Mouse (Mus musculus) midbrain, embryonic 14.5 days (tissue): ENCODE data around the gene Morn3. TPM values are rescaled to one million over a fixed set of nuclear protein-coding genes. Genes with fewer than 3 reads are reported as not detected.
A peak's percentile ranks its signal among the peaks of the same experiment; 100 is the strongest.

Experiments used
- ATAC-seq: fragments of 200-750 bp; cut with Nextera tagmentation; 2 replicates; pipeline ENCODE4 v1.8.0; 2017; ENCODE audit warnings: moderate number of reproducible peaks, moderate library complexity; ENCODE audit not compliant: low FRiP score, low TSS enrichment
- DNase-seq: peaks from one replicate; pipeline ENCODE4 v3.0.0-alpha.2; 2015
- H3K27ac ChIP-seq: fragments of 300-500 bp; sonication (generic); replicated peaks from 2 replicates; pipeline ENCODE4 v1.5.1; 2014; ENCODE audit warnings: mild to moderate bottlenecking, low read depth, low read length, moderate library complexity
- H3K27me3 ChIP-seq: fragments of 300-500 bp; sonication (generic); 2 replicates; pipeline ENCODE4 v1.6.1; 2014; ENCODE audit warnings: low read length, control low read depth, mixed read lengths; ENCODE audit not compliant: control insufficient read depth, insufficient read depth
- H3K36me3 ChIP-seq: fragments of 300-500 bp; sonication (generic); 2 replicates; pipeline ENCODE4 v1.6.1; 2014; ENCODE audit warnings: low read length, control low read depth; ENCODE audit not compliant: control insufficient read depth, insufficient read depth
- H3K4me1 ChIP-seq: fragments of 300-500 bp; sonication (generic); 2 replicates; pipeline ENCODE4 v1.6.1; 2014; ENCODE audit warnings: mild to moderate bottlenecking, antibody characterized with exemption, low read length, control low read depth; ENCODE audit not compliant: control insufficient read depth, insufficient read depth
- H3K4me2 ChIP-seq: fragments of 300-500 bp; sonication (generic); 2 replicates; pipeline ENCODE4 v1.6.1; 2014; ENCODE audit warnings: mild to moderate bottlenecking, low read length, moderate library complexity
- H3K4me3 ChIP-seq: fragments of 300-500 bp; sonication (generic); replicated peaks from 2 replicates; pipeline ENCODE4 v1.5.1; 2014; ENCODE audit warnings: low read depth, low read length
- H3K9ac ChIP-seq: fragments of 300-500 bp; sonication (generic); replicated peaks from 2 replicates; pipeline ENCODE4 v1.6.1; 2014; ENCODE audit warnings: mild to moderate bottlenecking, low read length, moderate library complexity
- H3K9me3 ChIP-seq: fragments of 300-500 bp; sonication (generic); 2 replicates; pipeline ENCODE4 v1.6.1; 2016; ENCODE audit warnings: low read length, control low read depth, mixed read lengths; ENCODE audit not compliant: control insufficient read depth
- WGBS: fragments of 180-500 bp; shearing (Covaris S2); extraction: QIAGEN DNeasy Blood & Tissue Kit; methylation state at CpG from one replicate; pipeline ENCODE4 v1.1.7; 2014; 5-methylcytosine and 5-hydroxymethylcytosine counted together
- polyA plus RNA-seq: library from polyadenylated mRNA; unstranded; fragments of >200 nt; fragmentation: Nextera tagmentation; extraction: Ambion mirVana; gene quantifications from 2 replicates; pipeline ENCODE4 v1.2.1, GENCODE M21; 2014

The Morn3 gene
- polyA plus RNA-seq = not detected in 2 replicates

DNA sequence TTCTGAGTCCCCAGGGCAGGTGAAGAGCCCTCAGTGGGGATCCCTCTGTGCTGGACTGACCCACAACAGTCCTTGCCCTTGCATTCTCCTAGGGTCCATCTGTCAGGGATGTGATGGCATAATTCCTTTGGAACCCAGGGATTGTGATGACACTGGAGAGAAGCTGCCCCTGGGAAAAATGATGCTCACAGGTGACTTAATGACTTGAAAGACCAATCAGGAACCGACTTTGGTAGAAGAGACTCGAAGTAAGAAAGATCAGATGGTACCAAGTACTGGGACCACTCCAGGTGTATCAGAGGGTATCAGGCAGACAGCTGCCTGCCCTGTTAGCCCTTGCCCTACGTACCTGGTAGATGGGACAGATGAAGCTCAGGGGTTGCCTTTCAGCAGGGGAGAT lies at the start of gene Morn3:
TSS of gene Morn3 (minus strand) at position 101 of the 400 bp plus-strand sequence.
- H3K4me2 ChIP-seq = no peak within 1 kb of the TSS
- no peaks in the 10 kb centered on the region for H3K36me3 ChIP-seq
- ATAC-seq = no peak
- DNase-seq = no peak
- no peaks in the 10 kb centered on the region for H3K4me1 ChIP-seq
- 87% methylated on average over 3 of the region's 3 CpGs for whole genome bisulfite sequencing
- no peak within 1 kb of the TSS for H3K27ac ChIP-seq
- no peaks in the 10 kb centered on the region for H3K9me3 ChIP-seq
- H3K9ac ChIP-seq = no peak within 1 kb of the TSS
- H3K4me3 ChIP-seq = no peak within 1 kb of the TSS
- no peaks in the 10 kb centered on the region for H3K27me3 ChIP-seq

DNA sequence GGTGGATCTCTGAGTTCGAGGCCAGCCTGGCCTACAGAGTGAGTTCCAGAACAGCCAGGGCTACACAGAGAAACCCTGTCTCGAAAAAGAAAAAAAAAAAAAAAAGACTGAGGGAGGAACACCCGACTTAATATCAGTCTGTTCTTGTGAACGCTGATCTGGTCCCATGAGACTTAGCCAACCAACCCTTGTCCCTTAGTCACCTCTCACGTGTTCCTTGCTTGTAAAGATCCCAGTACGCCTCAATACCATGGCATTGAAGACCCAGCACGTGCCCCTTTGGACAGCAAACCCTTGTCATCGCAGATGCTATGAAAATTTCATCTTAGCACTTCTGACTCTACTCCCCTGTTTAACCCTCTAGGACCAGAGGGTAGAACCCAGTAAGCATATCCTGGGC lies 49.5 kb upstream of the Morn3 start:
- ATAC-seq (no peak), DNase-seq (no peak)
- Histone ChIP-seq H3K27ac (no peak overlapping the region), H3K4me1 (no peaks in the 10 kb centered on the region), H3K4me2 (no peak overlapping the region), H3K27me3 (no peaks in the 10 kb centered on the region), H3K9me3 (no peaks in the 10 kb centered on the region), H3K4me3 (no peak overlapping the region), H3K9ac (no peak overlapping the region), H3K36me3 (no peaks in the 10 kb centered on the region; the same call in 1 of the 2 replicates)
- WGBS = 92% methylated on average over 8 of the region's 8 CpGs

DNA sequence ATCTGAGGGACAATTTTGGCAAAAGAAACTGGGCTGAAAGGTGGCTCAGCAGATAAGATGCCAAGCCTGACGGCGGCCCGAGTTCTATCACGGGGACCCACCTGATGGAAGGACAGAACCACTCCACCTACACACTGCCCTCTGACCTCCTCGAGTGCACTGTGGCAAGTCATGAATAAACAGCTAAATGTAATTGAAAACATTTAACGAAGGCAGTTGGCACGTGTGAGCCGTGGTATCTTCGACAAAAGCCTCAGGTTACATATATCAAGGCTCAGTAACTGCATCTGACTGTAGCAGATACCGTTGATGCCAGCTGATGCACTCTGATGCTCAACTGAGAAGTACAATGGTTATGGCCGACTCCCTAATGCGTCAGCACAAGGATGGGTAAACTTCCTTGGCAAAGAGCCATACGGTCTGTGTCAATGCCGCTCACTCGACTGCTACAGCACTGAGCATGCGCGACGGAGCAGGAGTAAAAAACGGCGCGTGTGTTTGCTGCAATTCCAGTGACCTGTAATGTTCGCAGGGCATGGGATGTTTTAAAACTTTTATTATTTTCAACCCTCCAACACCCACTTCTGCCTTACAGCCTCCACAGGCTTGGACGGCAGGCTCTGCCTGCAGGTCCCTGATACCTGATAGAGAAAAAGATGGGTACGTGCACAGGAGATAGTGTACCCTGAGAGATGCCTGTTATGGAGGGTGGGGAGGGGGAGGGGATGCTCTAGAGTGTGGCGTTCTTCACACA lies 47.6 kb upstream of the Morn3 start:
- 85% methylated on average over 25 of the region's 25 CpGs for WGBS

DNA sequence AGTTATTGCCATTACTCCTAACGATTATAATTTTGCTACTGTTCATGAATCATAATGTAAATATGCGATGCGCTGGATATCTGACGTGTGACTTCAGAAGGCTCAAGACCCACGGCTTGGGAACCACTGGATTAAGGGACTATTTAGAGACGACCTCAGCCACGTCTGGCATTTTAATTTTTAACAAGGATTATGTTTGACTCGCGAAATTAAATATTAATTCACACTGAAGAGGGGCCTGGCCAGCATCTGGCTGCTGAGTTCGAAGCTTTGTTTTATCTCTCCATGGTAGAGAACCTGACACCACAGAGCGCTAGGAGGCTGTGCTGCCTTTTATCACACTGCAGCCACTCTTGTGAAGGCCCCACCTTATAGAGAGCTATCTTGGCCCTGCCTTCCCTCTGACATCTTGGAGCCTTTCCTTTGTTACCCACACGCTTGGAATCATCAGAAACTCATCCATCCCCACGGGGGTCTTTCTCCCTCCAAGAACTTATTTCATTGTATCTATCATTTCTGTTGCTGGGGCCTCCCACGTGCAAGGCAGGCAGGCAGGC lies 46.3 kb upstream of the Morn3 start:
- no peak for DNase-seq
- WGBS = 69% methylated on average over 14 of the region's 14 CpGs

More for the DNA sequence above, 47.6 kb upstream of the Morn3 start:
- Histone ChIP-seq H3K27me3 (no peaks in the 10 kb centered on the region), H3K36me3 (no peaks in the 10 kb centered on the region; the same call in 1 of the 2 replicates), H3K4me3 (no peak overlapping the region), H3K9ac (no peak overlapping the region), H3K4me2 (no peak overlapping the region), H3K4me1 (no peaks in the 10 kb centered on the region), H3K9me3 (no peaks in the 10 kb centered on the region), H3K27ac (no peak overlapping the region)
- ATAC-seq (no peak), DNase-seq (peak; percentile 45)

DNA sequence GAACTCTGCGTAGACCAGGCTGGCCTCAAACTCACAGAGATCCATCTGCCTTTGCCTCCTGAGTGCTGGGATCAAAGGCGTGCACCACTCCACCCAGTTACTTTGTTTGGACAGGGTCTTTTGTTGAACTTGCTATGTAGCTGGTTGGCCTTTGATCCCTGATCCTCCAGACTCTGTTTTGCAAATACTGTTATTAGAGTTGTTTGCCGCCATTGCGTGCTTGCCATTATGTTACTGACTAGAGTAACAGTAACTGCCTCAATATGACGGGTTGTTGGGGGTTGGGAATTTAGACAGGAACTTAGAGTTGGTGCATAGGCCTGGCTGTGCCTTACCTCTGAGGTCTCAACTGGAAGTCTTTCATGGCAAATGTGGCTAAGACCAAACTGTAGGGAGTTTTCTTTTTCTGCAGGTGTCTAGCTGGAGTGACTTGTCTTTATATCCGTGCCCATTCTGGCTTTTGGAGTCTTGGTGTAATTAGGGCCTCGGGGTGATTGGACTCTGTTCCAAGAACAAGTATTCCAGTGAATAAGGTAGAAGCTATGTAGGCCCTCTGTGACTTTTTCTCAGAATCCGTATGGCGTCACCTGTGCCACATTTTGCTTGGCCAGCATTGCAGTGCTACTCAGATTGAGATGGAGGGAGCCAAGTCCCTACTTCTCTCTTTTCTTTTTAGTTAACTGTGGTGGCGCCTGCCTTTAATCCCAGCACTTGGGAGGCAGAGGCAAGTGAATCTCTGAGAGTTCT lies 43.9 kb upstream of the Morn3 start:
- Histone ChIP-seq H3K27ac (no peak overlapping the region), H3K9ac (no peak overlapping the region), H3K4me3 (no peak overlapping the region), H3K27me3 (no peaks in the 10 kb centered on the region), H3K4me2 (no peak overlapping the region), H3K36me3 (no peaks in the 10 kb centered on the region), H3K9me3 (no peaks in the 10 kb centered on the region), H3K4me1 (no peaks in the 10 kb centered on the region)
- no peak for DNase-seq
- WGBS = 88% methylated on average over 10 of the region's 10 CpGs
- no peak for ATAC-seq

More for the DNA sequence above, 46.3 kb upstream of the Morn3 start:
- H3K27me3 ChIP-seq = no peaks in the 10 kb centered on the region
- H3K36me3 ChIP-seq = no peaks in the 10 kb centered on the region
- no peak overlapping the region for H3K4me2 ChIP-seq
- no peak overlapping the region for H3K4me3 ChIP-seq
- ATAC-seq = no peak
- no peaks in the 10 kb centered on the region for H3K9me3 ChIP-seq
- 0 out of 2 replicates have a peak overlapping the region, but pooled peaks have one; percentile 8 for H3K27ac ChIP-seq
- no peaks in the 10 kb centered on the region for H3K4me1 ChIP-seq
- no peak overlapping the region for H3K9ac ChIP-seq

DNA sequence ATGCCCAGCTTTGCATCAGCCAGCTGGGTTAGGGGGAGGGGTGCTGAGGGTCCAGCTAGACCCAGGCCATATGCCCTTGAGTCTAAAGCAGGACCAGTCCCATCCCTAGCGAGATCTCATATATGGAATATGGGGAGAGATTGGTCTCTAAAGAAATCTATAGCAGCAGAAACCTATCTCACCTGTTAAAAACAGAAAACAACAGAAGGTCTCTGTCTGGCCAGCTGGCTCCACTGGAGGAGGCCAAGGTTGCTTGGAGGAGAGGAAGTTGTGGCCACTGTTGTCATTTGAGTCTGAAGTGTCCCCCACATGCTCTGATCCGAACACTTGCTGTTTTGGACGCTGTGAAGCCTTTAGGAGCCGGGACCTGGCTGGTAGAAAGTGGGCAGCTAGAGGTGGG lies 42.0 kb upstream of the Morn3 start:
- Histone ChIP-seq H3K27ac (no peak overlapping the region), H3K9me3 (no peaks in the 10 kb centered on the region), H3K9ac (no peak overlapping the region), H3K4me1 (no peaks in the 10 kb centered on the region), H3K36me3 (no peaks in the 10 kb centered on the region), H3K4me3 (no peak overlapping the region), H3K4me2 (no peak overlapping the region), H3K27me3 (no peaks in the 10 kb centered on the region)
- ATAC-seq (no peak), DNase-seq (no peak)
- 94% methylated on average over 4 of the region's 4 CpGs for WGBS

DNA sequence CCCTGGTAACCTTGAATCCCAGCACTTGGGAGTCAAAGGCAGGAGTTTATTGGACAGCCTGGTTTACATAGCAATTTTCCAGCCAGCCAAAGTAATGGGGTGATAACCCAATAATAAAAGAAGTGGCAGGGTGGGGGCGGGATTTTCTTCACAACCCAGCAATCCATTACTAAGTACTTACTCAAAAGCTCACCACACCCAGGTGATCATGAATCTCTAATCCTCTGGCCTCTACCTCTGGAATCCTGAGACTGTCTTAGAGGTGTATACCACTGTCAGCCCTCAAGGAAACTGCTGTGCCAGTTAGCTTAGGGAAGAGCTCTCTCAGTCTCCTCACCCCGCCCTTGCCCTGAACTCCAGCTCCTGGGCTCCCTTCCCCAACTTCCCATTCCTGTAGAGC lies 39.7 kb upstream of the Morn3 start:
- Histone ChIP-seq H3K4me3 (no peak overlapping the region), H3K4me2 (no peak overlapping the region), H3K9ac (no peak overlapping the region), H3K27me3 (no peaks in the 10 kb centered on the region), H3K27ac (no peak overlapping the region), H3K36me3 (no peaks in the 10 kb centered on the region), H3K9me3 (no peaks in the 10 kb centered on the region), H3K4me1 (no peaks in the 10 kb centered on the region)
- 73% methylated on average over 2 of the region's 2 CpGs for WGBS
- no peak for DNase-seq
- no peak for ATAC-seq

DNA sequence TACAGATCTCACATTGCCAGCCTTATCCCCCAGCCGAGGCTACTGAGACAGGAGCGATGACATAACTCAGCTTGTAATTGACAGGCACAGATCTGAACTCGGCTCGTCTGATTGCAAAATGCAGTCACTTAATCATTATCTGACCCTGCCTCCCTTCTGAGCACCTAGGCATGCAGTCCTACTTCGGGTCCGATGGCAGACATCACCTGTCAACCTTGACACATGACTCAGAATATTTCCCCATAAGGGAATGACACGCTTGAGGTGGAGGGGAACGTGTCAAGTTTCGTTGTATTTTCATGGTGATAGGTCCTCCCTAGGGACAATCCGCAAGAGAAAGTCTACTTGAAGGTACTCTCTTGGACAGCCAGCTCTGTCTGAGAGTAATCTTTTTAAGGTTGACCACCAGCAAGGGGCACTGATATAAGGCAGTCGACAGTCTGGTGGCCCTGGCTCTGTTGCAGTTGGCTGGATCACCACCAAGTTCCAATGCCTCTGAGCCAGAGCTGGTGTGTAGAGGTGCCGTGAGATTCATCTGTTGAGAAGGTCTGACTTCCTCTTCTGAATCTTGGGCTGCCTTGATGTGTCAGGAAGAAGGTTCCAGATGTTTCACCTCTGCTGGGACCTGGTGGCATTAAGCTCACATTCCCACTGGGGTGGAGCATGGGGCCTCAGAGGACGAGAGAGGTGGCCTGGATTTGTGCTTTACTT lies 36.7 kb upstream of the Morn3 start:
- ATAC-seq (no peak), DNase-seq (no peak)
- no peaks in the 10 kb centered on the region for H3K9me3 ChIP-seq
- no peaks in the 10 kb centered on the region for H3K36me3 ChIP-seq
- no peak overlapping the region for H3K4me3 ChIP-seq
- WGBS = 70% methylated on average over 13 of the region's 13 CpGs
- no peak overlapping the region for H3K27ac ChIP-seq
- H3K27me3 ChIP-seq = no peaks in the 10 kb centered on the region
- no peaks in the 10 kb centered on the region for H3K4me1 ChIP-seq
- no peak overlapping the region for H3K9ac ChIP-seq
- no peak overlapping the region for H3K4me2 ChIP-seq
